Mouse (Mus musculus): ENCODE data around the gene Nrp2. TPM values are rescaled to one million over a fixed set of nuclear protein-coding genes. Genes with fewer than 3 reads are reported as not detected.
A peak's percentile ranks its signal among the peaks of the same experiment; 100 is the strongest.

The Nrp2 gene
- polyA plus RNA-seq, 2 experiments from 2014 or later = 0.38 to 0.61 TPM

- ATAC-seq = no peak
Observed at GRCm38 (mm10) chr1:62704889-62705516, 1.9 kb downstream of the Nrp2 start.

GRCm38 (mm10) chr1:62705517-62705981, 2.5 kb downstream of the Nrp2 start:
- no peak for ATAC-seq

- ATAC-seq = no peak
Observed at GRCm38 (mm10) chr1:62706085-62707021, 3.3 kb downstream of the Nrp2 start.

GRCm38 (mm10) chr1:62707101-62707912, 4.2 kb downstream of the Nrp2 start:
- no peak for ATAC-seq

GRCm38 (mm10) chr1:62707913-62708860, 5.1 kb downstream of the Nrp2 start:
- ATAC-seq = no peak

- no peak for ATAC-seq
Observed at GRCm38 (mm10) chr1:62709770-62710335, 6.8 kb downstream of the Nrp2 start.

- no peak for ATAC-seq
Observed at GRCm38 (mm10) chr1:62713021-62713676, 10.1 kb downstream of the Nrp2 start.

- no peak for ATAC-seq
Observed at GRCm38 (mm10) chr1:62715004-62715403, 11.9 kb downstream of the Nrp2 start.

GRCm38 (mm10) chr1:62715692-62716091, 12.6 kb downstream of the Nrp2 start:
- no peak for ATAC-seq

GRCm38 (mm10) chr1:62716836-62717478, 13.9 kb downstream of the Nrp2 start:
- no peak for ATAC-seq

GRCm38 (mm10) chr1:62717552-62718236, 14.6 kb downstream of the Nrp2 start:
- no peak for ATAC-seq

- ATAC-seq = no peak
Observed at GRCm38 (mm10) chr1:62718237-62718571, 15.1 kb downstream of the Nrp2 start.

- ATAC-seq = no peak
Observed at GRCm38 (mm10) chr1:62718750-62719149, 15.7 kb downstream of the Nrp2 start.

- ATAC-seq = peak; percentile 47
Observed at GRCm38 (mm10) chr1:62719770-62720169, 16.7 kb downstream of the Nrp2 start.

GRCm38 (mm10) chr1:62720176-62720575, 17.1 kb downstream of the Nrp2 start:
- no peak for ATAC-seq

GRCm38 (mm10) chr1:62720727-62721705, 17.9 kb downstream of the Nrp2 start:
- no peak for ATAC-seq

GRCm38 (mm10) chr1:62721706-62722187, 18.7 kb downstream of the Nrp2 start:
- ATAC-seq = no peak

GRCm38 (mm10) chr1:62722526-62722925, 19.4 kb downstream of the Nrp2 start:
- ATAC-seq = peak; percentile 37

Data from CD4-positive, CD25-positive, alpha-beta regulatory T cell, adult 4 months (primary cell).